Mouse (Mus musculus) midbrain, embryonic 10.5 days (tissue): ENCODE measurements around the gene Neurod4. TPM values are rescaled to one million over a fixed set of nuclear protein-coding genes. Genes with fewer than 3 reads are reported as not detected.
"Not testable (repeated sequence)": the region's sequence is repeated elsewhere in the genome, so short reads cannot be mapped to it uniquely, and the experiment has no call there.

Source experiments
- DNase-seq: peaks from one replicate; pipeline ENCODE4 v3.0.0-alpha.2; 2017; ENCODE audit warnings: low spot score
- H3K27ac ChIP-seq: fragments of 300-500 bp; sonication (generic); replicated peaks from 2 replicates; pipeline ENCODE4 v1.5.1; 2016; ENCODE audit warnings: mild to moderate bottlenecking
- H3K27me3 ChIP-seq: fragments of 300-500 bp; sonication (generic); 2 replicates; pipeline ENCODE4 v1.6.1; 2016; ENCODE audit warnings: low read depth, mild to moderate bottlenecking; ENCODE audit not compliant: poor library complexity, severe bottlenecking
- H3K36me3 ChIP-seq: fragments of 300-500 bp; sonication (generic); 2 replicates; pipeline ENCODE4 v1.6.1; 2016; ENCODE audit warnings: mild to moderate bottlenecking, moderate library complexity
- H3K4me1 ChIP-seq: fragments of 300-500 bp; sonication (generic); 2 replicates; pipeline ENCODE4 v1.6.1; 2016
- H3K4me3 ChIP-seq: fragments of 300-500 bp; sonication (generic); 2 replicates; pipeline ENCODE4 v1.5.1; 2016; ENCODE audit warnings: mild to moderate bottlenecking, moderate library complexity
- H3K9me3 ChIP-seq: fragments of 300-500 bp; sonication (generic); replicated peaks from 2 replicates; pipeline ENCODE4 v1.6.1; 2016; ENCODE audit warnings: mild to moderate bottlenecking
- WGBS: fragments of 180-500 bp; shearing (Covaris S2); methylation state at CpG from one replicate; pipeline ENCODE4 v1.1.7; 2016; 5-methylcytosine and 5-hydroxymethylcytosine counted together
- polyA plus RNA-seq: library from polyadenylated mRNA; unstranded; fragments of >200 nt; fragmentation: Nextera tagmentation; extraction: Ambion mirVana; gene quantifications from 2 replicates; pipeline ENCODE4 v1.2.1, GENCODE M21; 2016

Neurod4 gene
- polyA plus RNA-seq: 13.4 and 16.0 TPM in 2 replicates

GRCm38 (mm10) chr10:130280066-130280465 is at the start of gene Neurod4:
TSS of gene Neurod4 (minus strand) at chr10:130280240.
- WGBS: 1% methylated on average over 7 of the region's 7 CpGs
- no peaks in the 10 kb centered on the region for H3K9me3 ChIP-seq
- peak; percentile 58 for DNase-seq
- peak within 1 kb of the TSS; percentile 50; the same call in 1 of the 2 replicates for H3K27ac ChIP-seq
- H3K36me3 ChIP-seq: no peaks in the 10 kb centered on the region
- peak within 1 kb of the TSS; percentile 46 for H3K4me3 ChIP-seq
- peaks cover 24% of the 10 kb centered on the region for H3K4me1 ChIP-seq
- no peaks in the 10 kb centered on the region for H3K27me3 ChIP-seq

DNA sequence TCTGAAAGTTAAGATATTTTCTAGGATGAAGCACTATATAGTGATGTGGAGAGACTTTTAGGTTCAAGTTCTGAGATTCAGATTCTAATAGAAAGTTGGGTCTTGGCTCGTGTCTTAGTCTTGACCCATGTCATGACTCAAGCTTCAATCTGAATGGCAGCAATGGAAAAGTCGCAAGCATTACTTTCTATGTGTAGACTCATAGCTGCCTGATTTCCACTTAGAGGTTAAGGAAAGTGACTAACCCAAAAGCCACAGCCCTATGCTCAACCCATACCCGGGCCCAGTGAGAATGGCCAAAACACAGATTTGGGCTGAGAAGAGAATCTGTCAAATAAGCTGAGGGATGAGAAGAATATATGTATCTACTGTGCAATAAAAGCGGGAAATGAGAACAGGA is 44.2 kb upstream of the Neurod4 start:
- Histone ChIP-seq H3K9me3 (no peaks in the 10 kb centered on the region), H3K4me3 (no peak overlapping the region), H3K27me3 (no peaks in the 10 kb centered on the region), H3K27ac (no peak overlapping the region), H3K4me1 (no peaks in the 10 kb centered on the region), H3K36me3 (no peaks in the 10 kb centered on the region)
- 90% methylated on average over 4 of the region's 4 CpGs for whole genome bisulfite sequencing
- DNase-seq: no peak

- Histone ChIP-seq H3K4me1 (no peaks in the 10 kb centered on the region), H3K27me3 (no peaks in the 10 kb centered on the region), H3K36me3 (no peaks in the 10 kb centered on the region), H3K27ac (no peak within 1 kb of the TSS), H3K9me3 (no peaks in the 10 kb centered on the region), H3K4me3 (no peak within 1 kb of the TSS)
- no peak for DNase-seq
- WGBS: 86% methylated on average over 5 of the region's 5 CpGs
Observed at GRCm38 (mm10) chr10:130322637-130323036, 42.6 kb upstream of the Neurod4 start, which contains the start of gene Tespa1. TSS of gene Tespa1 (plus strand) at chr10:130322870.

- Histone ChIP-seq H3K4me1 (no peaks in the 10 kb centered on the region), H3K36me3 (no peaks in the 10 kb centered on the region), H3K9me3 (no peaks in the 10 kb centered on the region), H3K27ac (no peak overlapping the region), H3K4me3 (no peak overlapping the region), H3K27me3 (no peaks in the 10 kb centered on the region)
- no peak for DNase-seq
Observed at GRCm38 (mm10) chr10:130322062-130322461, 42.0 kb upstream of the Neurod4 start.

DNA sequence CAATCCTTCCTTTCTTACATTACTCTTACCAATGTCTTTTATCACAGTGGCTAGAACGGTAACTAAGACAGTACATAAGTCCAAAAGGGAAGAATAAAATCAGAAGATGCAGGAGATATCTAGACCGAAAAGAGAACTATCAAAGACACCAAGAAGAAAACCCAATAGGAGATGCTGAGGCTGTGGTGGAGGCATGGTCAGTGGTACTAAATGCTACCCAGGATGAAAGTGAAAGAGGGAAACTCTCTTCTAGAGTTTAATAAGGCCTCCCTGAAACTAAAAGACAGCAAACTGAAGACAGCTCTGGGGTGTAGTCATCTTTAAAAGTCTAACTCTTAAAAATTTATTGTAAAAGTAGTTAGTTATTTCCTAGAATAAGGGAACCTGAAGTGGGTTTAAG is 40.7 kb upstream of the Neurod4 start:
- Histone ChIP-seq H3K36me3 (no peaks in the 10 kb centered on the region), H3K27ac (no peak overlapping the region), H3K9me3 (no peaks in the 10 kb centered on the region), H3K4me1 (no peaks in the 10 kb centered on the region), H3K4me3 (no peak overlapping the region), H3K27me3 (no peaks in the 10 kb centered on the region)
- 92% methylated on average over 2 of the region's 2 CpGs for WGBS
- no peak for DNase-seq

- WGBS: 81% methylated on average over 4 of the region's 4 CpGs
- H3K27me3 ChIP-seq: no peaks in the 10 kb centered on the region
- no peaks in the 10 kb centered on the region for H3K4me1 ChIP-seq
Observed at GRCm38 (mm10) chr10:130318720-130319119, 38.7 kb upstream of the Neurod4 start.

DNA sequence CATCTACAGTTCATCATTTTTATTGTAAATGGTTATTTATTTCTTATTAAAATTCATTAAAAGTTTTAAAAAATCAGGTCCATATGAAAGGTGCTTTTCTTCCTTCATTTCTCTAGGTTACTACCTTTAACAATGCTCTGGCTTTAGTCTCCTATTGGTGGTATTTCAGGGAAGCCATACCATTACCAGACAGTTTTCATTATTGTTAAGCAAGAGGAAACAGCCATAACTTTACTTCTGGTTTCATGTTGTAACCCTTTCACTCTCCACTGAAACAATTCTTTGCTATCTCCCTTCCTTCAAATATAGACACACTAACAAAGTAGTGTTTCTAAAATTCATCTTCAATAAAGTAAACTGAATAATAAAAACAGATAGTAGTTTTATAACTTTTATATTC is 35.8 kb upstream of the Neurod4 start:
- H3K4me1 ChIP-seq: no peaks in the 10 kb centered on the region
- no peak overlapping the region for H3K27ac ChIP-seq
- no peaks in the 10 kb centered on the region for H3K27me3 ChIP-seq
- H3K9me3 ChIP-seq: no peaks in the 10 kb centered on the region
- H3K36me3 ChIP-seq: no peaks in the 10 kb centered on the region
- DNase-seq: no peak
- H3K4me3 ChIP-seq: no peak overlapping the region

More at GRCm38 (mm10) chr10:130318720-130319119, 38.7 kb upstream of the Neurod4 start:
- Histone ChIP-seq H3K9me3 (no peaks in the 10 kb centered on the region), H3K4me3 (no peak overlapping the region), H3K36me3 (no peaks in the 10 kb centered on the region), H3K27ac (no peak overlapping the region)
- DNase-seq: no peak

DNA sequence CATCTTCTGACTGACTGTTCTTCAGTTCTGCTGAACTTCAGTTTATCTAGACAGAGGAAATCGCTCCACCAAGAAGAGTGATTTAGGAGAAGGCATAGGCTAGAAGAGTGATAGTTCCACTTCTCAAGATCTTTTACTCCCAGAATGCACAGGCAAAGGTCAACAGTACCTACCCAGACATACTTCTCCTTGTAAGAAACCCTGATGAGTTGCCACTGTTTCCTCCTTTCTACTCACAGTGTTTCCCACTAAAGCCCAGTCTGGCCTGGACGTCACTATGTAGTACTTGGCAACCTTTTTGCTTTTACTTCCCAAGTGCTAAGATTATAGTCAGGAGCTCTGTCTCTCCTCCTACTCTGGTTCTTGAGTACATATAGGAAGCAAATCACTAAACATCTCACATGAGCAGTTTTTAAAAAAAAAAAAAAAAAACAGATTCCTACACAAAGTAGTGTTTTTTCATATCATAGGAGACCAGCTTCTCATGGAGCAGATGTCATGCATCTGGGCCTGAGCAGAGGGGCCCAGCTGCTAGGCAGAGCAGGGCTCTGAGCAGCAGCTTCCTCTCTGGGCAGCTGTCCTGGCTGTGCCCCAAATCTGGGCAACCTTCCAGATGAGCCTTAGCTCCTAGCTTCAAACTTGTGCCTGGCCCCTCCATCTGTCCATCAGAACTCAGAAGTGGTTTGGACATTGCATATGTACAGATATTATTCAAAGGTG is 34.2 kb upstream of the Neurod4 start:
- Histone ChIP-seq H3K4me3 (no peak overlapping the region), H3K27ac (no peak overlapping the region), H3K27me3 (no peaks in the 10 kb centered on the region), H3K4me1 (no peaks in the 10 kb centered on the region), H3K36me3 (no peaks in the 10 kb centered on the region), H3K9me3 (no peaks in the 10 kb centered on the region)
- 85% methylated on average over 2 of the region's 2 CpGs for WGBS
- no peak for DNase-seq

- Histone ChIP-seq H3K27me3 (no peaks in the 10 kb centered on the region), H3K27ac (no peak overlapping the region), H3K4me1 (no peaks in the 10 kb centered on the region), H3K9me3 (no peaks in the 10 kb centered on the region), H3K36me3 (no peaks in the 10 kb centered on the region), H3K4me3 (no peak overlapping the region)
- WGBS: 89% methylated on average over 1 of the region's 1 CpGs
- no peak for DNase-seq
Observed at GRCm38 (mm10) chr10:130313531-130313930, 33.5 kb upstream of the Neurod4 start.

GRCm38 (mm10) chr10:130311534-130312227 is 31.6 kb upstream of the Neurod4 start:
- H3K27me3 ChIP-seq: no peaks in the 10 kb centered on the region
- H3K27ac ChIP-seq: no peak overlapping the region
- no peaks in the 10 kb centered on the region for H3K4me1 ChIP-seq
- WGBS: 86% methylated on average over 2 of the region's 2 CpGs
- H3K36me3 ChIP-seq: no peaks in the 10 kb centered on the region
- no peak for DNase-seq
- no peaks in the 10 kb centered on the region for H3K9me3 ChIP-seq
- no peak overlapping the region for H3K4me3 ChIP-seq

GRCm38 (mm10) chr10:130304138-130304537 is 24.1 kb upstream of the Neurod4 start:
- not testable (repeated sequence) for H3K27ac ChIP-seq, H3K4me3 ChIP-seq, H3K36me3 ChIP-seq, H3K27me3 ChIP-seq, DNase-seq, H3K4me1 ChIP-seq, H3K9me3 ChIP-seq
- WGBS: 92% methylated on average over 4 of the region's 5 CpGs

DNA sequence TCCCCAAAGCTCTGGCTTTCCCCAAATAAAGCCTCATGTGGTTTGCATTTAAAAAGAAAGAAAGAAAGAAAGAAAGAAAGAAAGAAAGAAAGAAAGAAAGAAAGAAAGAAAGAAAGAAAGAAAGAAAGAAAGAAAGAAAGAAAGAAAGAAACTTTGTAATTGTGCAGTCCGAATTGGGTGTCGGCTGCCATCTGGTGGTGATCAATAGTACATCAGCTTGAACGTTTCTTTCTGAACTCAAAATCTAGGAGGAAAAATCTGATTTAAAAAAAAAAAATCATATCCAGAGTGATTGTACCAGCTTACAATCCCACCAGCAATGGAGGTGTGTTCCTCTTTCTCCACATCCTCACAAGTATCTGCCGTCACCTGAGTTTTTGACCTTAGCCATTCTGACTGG is 18.7 kb upstream of the Neurod4 start:
- not testable (repeated sequence) for H3K4me3 ChIP-seq, DNase-seq, H3K27me3 ChIP-seq, H3K36me3 ChIP-seq, H3K27ac ChIP-seq, H3K9me3 ChIP-seq
- WGBS: 19% methylated on average over 4 of the region's 4 CpGs
- H3K4me1 ChIP-seq: peaks cover 13% of the 10 kb centered on the region

DNA sequence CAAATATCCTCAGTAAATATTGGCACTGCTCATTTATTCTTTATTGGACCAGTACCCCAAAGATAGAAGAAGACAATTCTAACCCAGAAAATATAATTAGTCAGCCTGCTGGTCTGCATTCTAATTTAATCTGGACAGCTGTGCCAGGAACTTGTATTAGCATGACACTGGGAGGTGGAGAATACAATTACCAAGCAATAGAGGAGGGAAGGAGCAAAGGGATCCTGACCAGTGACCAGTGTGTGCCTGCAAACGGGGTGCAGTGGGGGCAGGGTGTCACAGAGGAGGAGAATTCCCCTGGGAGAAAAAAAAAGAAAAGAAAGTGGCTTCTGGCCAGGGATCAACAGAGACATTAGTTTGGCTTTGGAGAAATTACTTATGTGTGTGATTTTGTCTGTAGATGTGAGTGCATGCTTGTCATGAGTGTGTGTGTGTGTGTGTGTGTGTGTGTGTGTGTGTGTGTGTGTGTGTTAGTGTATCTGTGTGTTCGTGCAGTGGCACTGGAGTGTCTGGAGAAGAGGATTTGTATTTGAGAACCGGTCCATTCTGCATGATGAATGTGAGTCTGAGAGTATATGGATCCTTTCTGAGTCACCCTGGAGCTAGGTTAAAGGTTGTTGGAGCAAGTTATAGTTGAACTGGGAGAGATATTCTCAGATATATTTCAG is 13.8 kb upstream of the Neurod4 start:
- Histone ChIP-seq H3K27ac (peak overlapping the region; percentile 38), H3K4me3 (no peak overlapping the region), H3K36me3 (no peaks in the 10 kb centered on the region), H3K27me3 (no peaks in the 10 kb centered on the region), H3K4me1 (peaks cover 20% of the 10 kb centered on the region), H3K9me3 (no peaks in the 10 kb centered on the region)
- 19% methylated on average over 3 of the region's 3 CpGs for WGBS
- DNase-seq: no peak
